Mouse (Mus musculus): ENCODE data around the gene Slc7a5.
A peak's percentile ranks its signal among the peaks of the same experiment; 100 is the strongest.

Slc7a5 gene

GRCm38 (mm10) chr8:121880818-121881217, 26.7 kb downstream of the Slc7a5 start:
- peak; percentile 27 to 40 for DNase-seq

GRCm38 (mm10) chr8:121879712-121880111, 27.8 kb downstream of the Slc7a5 start:
- no peak for DNase-seq

- no peak for DNase-seq
These were observed 29.5 kb downstream of the Slc7a5 start for GRCm38 (mm10) chr8:121877828-121878480.

GRCm38 (mm10) chr8:121877212-121877611, 30.3 kb downstream of the Slc7a5 start:
- no peak for DNase-seq

GRCm38 (mm10) chr8:121875517-121875916, 32.0 kb downstream of the Slc7a5 start:
- no peak for DNase-seq

- no peak for DNase-seq
These were observed 32.4 kb downstream of the Slc7a5 start for GRCm38 (mm10) chr8:121875045-121875444.

GRCm38 (mm10) chr8:121874031-121874430, 33.5 kb downstream of the Slc7a5 start:
- peak; percentile 65 to 79 for DNase-seq

GRCm38 (mm10) chr8:121871833-121872440, 35.6 kb downstream of the Slc7a5 start:
- DNase-seq = peak in 1 of 2 experiments; percentile 15

- DNase-seq = no peak
These were observed 37.3 kb downstream of the Slc7a5 start for GRCm38 (mm10) chr8:121870190-121870589.

- no peak for DNase-seq
These were observed 38.6 kb downstream of the Slc7a5 start for GRCm38 (mm10) chr8:121868896-121869295.

GRCm38 (mm10) chr8:121868196-121868595, 39.3 kb downstream of the Slc7a5 start:
- no peak for DNase-seq

- DNase-seq = no peak
These were observed 42.1 kb downstream of the Slc7a5 start for GRCm38 (mm10) chr8:121865356-121865755.

- no peak for DNase-seq
These were observed 45.5 kb downstream of the Slc7a5 start for GRCm38 (mm10) chr8:121861806-121862548.

- DNase-seq = no peak
These were observed 46.2 kb downstream of the Slc7a5 start for GRCm38 (mm10) chr8:121861276-121861675.

GRCm38 (mm10) chr8:121857747-121858146, 49.7 kb downstream of the Slc7a5 start:
- no peak for DNase-seq

- DNase-seq = no peak
These were observed 50.2 kb downstream of the Slc7a5 start for GRCm38 (mm10) chr8:121857331-121857730.

GRCm38 (mm10) chr8:121856071-121856746, 51.3 kb downstream of the Slc7a5 start:
- DNase-seq = no peak

- DNase-seq = no peak
These were observed 53.9 kb downstream of the Slc7a5 start for GRCm38 (mm10) chr8:121853586-121853985.

- no peak for DNase-seq
These were observed 55.0 kb downstream of the Slc7a5 start for GRCm38 (mm10) chr8:121852464-121852863.

GRCm38 (mm10) chr8:121851716-121852115, 55.8 kb downstream of the Slc7a5 start:
- DNase-seq = no peak

GRCm38 (mm10) chr8:121850821-121851470, 56.5 kb downstream of the Slc7a5 start:
- peak; percentile 90 to 96 for DNase-seq

GRCm38 (mm10) chr8:121850436-121850820, 57.1 kb downstream of the Slc7a5 start:
- no peak for DNase-seq

GRCm38 (mm10) chr8:121850018-121850417, 57.5 kb downstream of the Slc7a5 start:
- DNase-seq = peak; percentile 59 to 79

All from kidney, postnatal 36 days (tissue).